Mouse (Mus musculus) heart, embryonic 16.5 days (tissue): Measurements from ENCODE around the gene Arnt2. TPM values are rescaled to one million over a fixed set of nuclear protein-coding genes. Genes with fewer than 3 reads are reported as not detected.

Experiments used
- ATAC-seq: fragments of 200-750 bp; cut with Nextera tagmentation; replicated peaks from 2 replicates; pipeline ENCODE4 v1.8.0; 2017; ENCODE audit warnings: moderate number of reproducible peaks; ENCODE audit not compliant: insufficient read depth, low FRiP score; ENCODE audit errors: extremely low read depth
- H3K27ac ChIP-seq: fragments of 300-500 bp; sonication (generic); 2 replicates; pipeline ENCODE4 v1.5.1; 2014; ENCODE audit warnings: mild to moderate bottlenecking, low read length, control low read depth, moderate library complexity
- H3K27me3 ChIP-seq: fragments of 300-500 bp; sonication (generic); 2 replicates; pipeline ENCODE4 v1.6.1; 2014; ENCODE audit warnings: low read length, mixed read lengths; ENCODE audit not compliant: control insufficient read depth, insufficient read depth
- H3K36me3 ChIP-seq: fragments of 300-500 bp; sonication (generic); 2 replicates; pipeline ENCODE4 v1.6.1; 2014; ENCODE audit not compliant: control insufficient read depth, insufficient read depth
- H3K4me1 ChIP-seq: fragments of 300-500 bp; sonication (generic); 2 replicates; pipeline ENCODE4 v1.6.1; 2014; ENCODE audit warnings: low read length, mixed read lengths; ENCODE audit not compliant: control insufficient read depth, insufficient read depth
- H3K4me2 ChIP-seq: fragments of 300-500 bp; sonication (generic); 2 replicates; pipeline ENCODE4 v1.6.1; 2014; ENCODE audit warnings: low read depth, mild to moderate bottlenecking, control low read depth, low read length
- H3K4me3 ChIP-seq: fragments of 300-500 bp; sonication (generic); 2 replicates; pipeline ENCODE4 v1.5.1; 2014; ENCODE audit warnings: mild to moderate bottlenecking, control low read depth, low read length
- H3K9ac ChIP-seq: fragments of 300-500 bp; sonication (generic); 2 replicates; pipeline ENCODE4 v1.6.1; 2014; ENCODE audit warnings: low read length, control low read depth
- H3K9me3 ChIP-seq: fragments of 300-500 bp; sonication (generic); replicated peaks from 2 replicates; pipeline ENCODE4 v1.6.1; 2016; ENCODE audit warnings: low read length; ENCODE audit not compliant: control insufficient read depth
- WGBS: fragments of 180-500 bp; shearing (Covaris S2); extraction: QIAGEN DNeasy Blood & Tissue Kit; methylation state at CpG from one replicate; pipeline ENCODE4 v1.1.7; 2014; 5-methylcytosine and 5-hydroxymethylcytosine counted together
- polyA plus RNA-seq: library from polyadenylated mRNA; unstranded; fragments of >200 nt; fragmentation: Nextera tagmentation; extraction: Ambion mirVana; gene quantifications from 2 replicates; pipeline ENCODE4 v1.2.1, GENCODE M21; 2015

Gene Arnt2
- polyA plus RNA-seq, 1 experiment from 2014 or later: 1.2 TPM

GRCm38 (mm10) chr7:84382346-84382745, 27.6 kb downstream of the Arnt2 start:
- 78% methylated on average over 3 of the region's 3 CpGs for WGBS
- no peaks in the 10 kb centered on the region for H3K36me3 ChIP-seq

GRCm38 (mm10) chr7:84380810-84381209, 29.2 kb downstream of the Arnt2 start:
- no peaks in the 10 kb centered on the region; the same call in 1 of the 2 replicates for H3K4me1 ChIP-seq

More at GRCm38 (mm10) chr7:84382346-84382745, 27.6 kb downstream of the Arnt2 start:
- Histone ChIP-seq H3K27me3 (no peaks in the 10 kb centered on the region), H3K4me1 (no peaks in the 10 kb centered on the region; the same call in 1 of the 2 replicates), H3K9me3 (no peaks in the 10 kb centered on the region), H3K9ac (no peak overlapping the region), H3K4me2 (no peak overlapping the region), H3K4me3 (no peak overlapping the region), H3K27ac (no peak overlapping the region)
- no peak for ATAC-seq

GRCm38 (mm10) chr7:84377330-84377729, 32.6 kb downstream of the Arnt2 start:
- ATAC-seq: no peak
- WGBS: 41% methylated on average over 5 of the region's 5 CpGs
- no peak overlapping the region for H3K27ac ChIP-seq

More at GRCm38 (mm10) chr7:84380810-84381209, 29.2 kb downstream of the Arnt2 start:
- H3K36me3 ChIP-seq: no peaks in the 10 kb centered on the region
- H3K4me3 ChIP-seq: no peak overlapping the region
- H3K4me2 ChIP-seq: no peak overlapping the region
- no peak for ATAC-seq
- no peaks in the 10 kb centered on the region for H3K27me3 ChIP-seq
- H3K9ac ChIP-seq: no peak overlapping the region
- no peak overlapping the region for H3K27ac ChIP-seq
- H3K9me3 ChIP-seq: no peaks in the 10 kb centered on the region

GRCm38 (mm10) chr7:84373691-84374090, 36.3 kb downstream of the Arnt2 start:
- 79% methylated on average over 4 of the region's 4 CpGs for WGBS

More at GRCm38 (mm10) chr7:84377330-84377729, 32.6 kb downstream of the Arnt2 start:
- Histone ChIP-seq H3K27me3 (no peaks in the 10 kb centered on the region), H3K4me2 (no peak overlapping the region), H3K9me3 (no peaks in the 10 kb centered on the region), H3K4me1 (no peaks in the 10 kb centered on the region; the same call in 1 of the 2 replicates), H3K36me3 (no peaks in the 10 kb centered on the region), H3K4me3 (no peak overlapping the region), H3K9ac (no peak overlapping the region)

GRCm38 (mm10) chr7:84372871-84373270, 37.1 kb downstream of the Arnt2 start:
- no peaks in the 10 kb centered on the region; the same call in 1 of the 2 replicates for H3K4me1 ChIP-seq
- H3K27ac ChIP-seq: no peak overlapping the region
- H3K4me3 ChIP-seq: no peak overlapping the region
- no peak overlapping the region for H3K4me2 ChIP-seq
- H3K27me3 ChIP-seq: no peaks in the 10 kb centered on the region
- no peak overlapping the region for H3K9ac ChIP-seq
- no peaks in the 10 kb centered on the region for H3K36me3 ChIP-seq
- 89% methylated on average over 1 of the region's 1 CpGs for WGBS
- H3K9me3 ChIP-seq: no peaks in the 10 kb centered on the region
- ATAC-seq: no peak

More at GRCm38 (mm10) chr7:84373691-84374090, 36.3 kb downstream of the Arnt2 start:
- Histone ChIP-seq H3K27me3 (no peaks in the 10 kb centered on the region), H3K36me3 (no peaks in the 10 kb centered on the region), H3K9ac (no peak overlapping the region), H3K9me3 (no peaks in the 10 kb centered on the region), H3K4me2 (no peak overlapping the region), H3K27ac (no peak overlapping the region), H3K4me1 (no peaks in the 10 kb centered on the region; the same call in 1 of the 2 replicates), H3K4me3 (no peak overlapping the region)
- no peak for ATAC-seq

GRCm38 (mm10) chr7:84372280-84372679, 37.7 kb downstream of the Arnt2 start:
- H3K36me3 ChIP-seq: no peaks in the 10 kb centered on the region
- H3K9me3 ChIP-seq: no peaks in the 10 kb centered on the region
- ATAC-seq: no peak
- no peak overlapping the region for H3K4me3 ChIP-seq
- no peak overlapping the region for H3K4me2 ChIP-seq
- 70% methylated on average over 7 of the region's 7 CpGs for WGBS
- H3K9ac ChIP-seq: no peak overlapping the region
- no peak overlapping the region for H3K27ac ChIP-seq
- no peaks in the 10 kb centered on the region for H3K27me3 ChIP-seq
- peaks cover under 1% of the 10 kb centered on the region; the same call in 1 of the 2 replicates for H3K4me1 ChIP-seq

GRCm38 (mm10) chr7:84370911-84371592, 38.9 kb downstream of the Arnt2 start:
- WGBS: 76% methylated on average over 6 of the region's 6 CpGs
- no peak overlapping the region for H3K9ac ChIP-seq
- ATAC-seq: no peak

GRCm38 (mm10) chr7:84366251-84366650, 43.7 kb downstream of the Arnt2 start:
- H3K9me3 ChIP-seq: no peaks in the 10 kb centered on the region
- no peak overlapping the region for H3K9ac ChIP-seq
- no peak overlapping the region for H3K4me3 ChIP-seq
- no peak for ATAC-seq
- no peaks in the 10 kb centered on the region for H3K36me3 ChIP-seq
- no peak overlapping the region for H3K4me2 ChIP-seq
- H3K27ac ChIP-seq: no peak overlapping the region
- H3K27me3 ChIP-seq: no peaks in the 10 kb centered on the region
- H3K4me1 ChIP-seq: peaks cover 3% of the 10 kb centered on the region; the same call in 1 of the 2 replicates
- WGBS: 44% methylated on average over 4 of the region's 4 CpGs

More at GRCm38 (mm10) chr7:84370911-84371592, 38.9 kb downstream of the Arnt2 start:
- Histone ChIP-seq H3K36me3 (no peaks in the 10 kb centered on the region), H3K4me3 (no peak overlapping the region), H3K4me1 (peaks cover 3% of the 10 kb centered on the region; the same call in 1 of the 2 replicates), H3K9me3 (no peaks in the 10 kb centered on the region), H3K4me2 (no peak overlapping the region), H3K27me3 (no peaks in the 10 kb centered on the region), H3K27ac (no peak overlapping the region)

GRCm38 (mm10) chr7:84362711-84363110, 47.3 kb downstream of the Arnt2 start:
- Histone ChIP-seq H3K4me3 (no peak overlapping the region), H3K27ac (no peak overlapping the region), H3K9me3 (no peaks in the 10 kb centered on the region), H3K36me3 (no peaks in the 10 kb centered on the region), H3K4me1 (peaks cover 3% of the 10 kb centered on the region; the same call in 1 of the 2 replicates), H3K4me2 (no peak overlapping the region), H3K27me3 (no peaks in the 10 kb centered on the region), H3K9ac (no peak overlapping the region)
- 64% methylated on average over 2 of the region's 2 CpGs for WGBS
- no peak for ATAC-seq
